8 mouse cellular contexts compared by ENCODE assay signal in genomic region chr5:150118455-150119241, GRCm38 (mm10). TPM values are rescaled to one million over a fixed set of nuclear protein-coding genes. Genes with fewer than 3 reads are reported as not detected.
DNase-seq lines count a peak whose midpoint lies in the region; ATAC-seq lines count a peak whose summit lies in the region.

Gene Fry (plus strand): TSS chr5:150118645.

- H3K27me3 ChIP-seq in intestine, embryonic 14.5 days (replicated peaks; ENCODE audit: control insufficient read depth, insufficient read depth, low read length), result peaks cover 6% of the 10 kb centered on the region; the same call in 1 of the 2 replicates

- H3K27ac ChIP-seq in intestine, embryonic 14.5 days (ENCODE audit: low read depth), result no peak within 1 kb of the TSS

- ATAC-seq in intestine, embryonic 14.5 days (replicated peaks; ENCODE audit: low FRiP score, low TSS enrichment, low read depth), result peak; percentile 98
- ATAC-seq in megakaryocyte progenitor cell, adult 5-6 weeks (replicated peaks; ENCODE audit: poor library complexity), result peak; percentile 75

- H3K4me1 ChIP-seq in intestine, embryonic 14.5 days (replicated peaks; ENCODE audit: control insufficient read depth, insufficient read depth, low read length), result peaks cover 11% of the 10 kb centered on the region; the same call in 1 of the 2 replicates

- intact Hi-C loops in left cerebral cortex, postnatal 10 days (cut with DNase I), result loop anchor here (5.0 kb wide), 1 partner anchor 34 kb away; no protein-coding TSS in a partner anchor

- peak within 1 kb of the TSS; percentile 32 for H3K9ac ChIP-seq in intestine, embryonic 14.5 days (ENCODE audit: low read length)

- peak within 1 kb of the TSS; percentile 58 for H3K4me3 ChIP-seq in intestine, embryonic 14.5 days (ENCODE audit: low read depth, low read length)

- H3K9me3 ChIP-seq in intestine, embryonic 14.5 days (ENCODE audit: control insufficient read depth, low read length), result no peaks in the 10 kb centered on the region

- no peaks in the 10 kb centered on the region for H3K36me3 ChIP-seq in intestine, embryonic 14.5 days (ENCODE audit: control insufficient read depth, insufficient read depth, low read length)

- H3K4me2 ChIP-seq in intestine, embryonic 14.5 days (ENCODE audit: low read length), result peak within 1 kb of the TSS; percentile 84

- DNase-seq in adrenal gland, adult 2 months, result peak; percentile 97
- peak; percentile 93 for DNase-seq in embryo, embryonic 11 days
- DNase-seq in gastrocnemius, postnatal 25 days, result peak; percentile 97
- DNase-seq in intestine, embryonic 14.5 days (ENCODE audit: low spot score), result peak; percentile 92
- peak; percentile 92 to 97 for DNase-seq in left cerebral cortex, postnatal 10 days (ENCODE audit: extremely low spot score in 1 of 2, low spot score in 2 of 2)
- DNase-seq in right cerebral cortex, postnatal 10 days (ENCODE audit: low spot score in 2 of 2), result peak; percentile 97
- peak; percentile 95 for DNase-seq in urinary bladder, postnatal 14 days (ENCODE audit: low spot score)

- WGBS in intestine, embryonic 14.5 days, result under 1% methylated on average over 53 of the region's 68 CpGs

RNA-seq across cellular contexts. Expression of gene Fry, which starts in this region (rescaled TPM):
- total RNA-seq in adrenal gland, adult 2 months (2021), result 10 to 100 TPM; 27.0 to 44.4 TPM
- polyA plus RNA-seq in adrenal gland, adult 2 months (2012; rRNA removed), result 15.6 and 16.4 TPM in 2 replicates
- 10 to 100 TPM; 75.1 to 87.6 TPM for total RNA-seq in gastrocnemius, postnatal 25 days (2021)
- polyA plus RNA-seq in intestine, embryonic 14.5 days (2014; fragmentation: Nextera tagmentation; extraction: Ambion mirVana), result 11.6 and 11.9 TPM in 2 replicates
- 100 to 1,000 TPM; 201 to 205 TPM for total RNA-seq in left cerebral cortex, postnatal 10 days (2021)
- 17.8 and 22.1 TPM in 2 replicates for total RNA-seq in megakaryocyte progenitor cell, adult 5-6 weeks (2015)
- 19.2 and 21.1 TPM in 2 replicates for total RNA-seq in megakaryocyte progenitor cell, adult 5-6 weeks (2017)
